Mouse (Mus musculus) liver, adult 2 months (tissue): ENCODE measurements around the gene Zfp385c. TPM values are rescaled to one million over a fixed set of nuclear protein-coding genes. Genes with fewer than 3 reads are reported as not detected.

ENCODE experiments used
- DNase-seq: peaks from one replicate; pipeline ENCODE4 v3.0.0-alpha.2; 2011; ENCODE audit warnings: low read depth, low spot score; ENCODE audit errors: extremely low read depth
- H3K27ac ChIP-seq: fragments of 200-500 bp; replicated peaks from 2 replicates; pipeline ENCODE4 v1.5.1; 2012; ENCODE audit warnings: low read depth, mild to moderate bottlenecking, control low read depth, inconsistent platforms, low read length; ENCODE audit not compliant: insufficient read depth
- H3K27me3 ChIP-seq: fragments of 200-500 bp; 2 replicates; pipeline ENCODE4 v1.6.1; 2012; ENCODE audit warnings: mild to moderate bottlenecking, moderate library complexity, low read length, inconsistent platforms; ENCODE audit not compliant: control insufficient read depth, insufficient read depth
- H3K36me3 ChIP-seq: fragments of 200-500 bp; 2 replicates; pipeline ENCODE4 v1.6.1; 2012; ENCODE audit warnings: low read length, inconsistent platforms; ENCODE audit not compliant: control insufficient read depth, insufficient read depth
- H3K4me1 ChIP-seq: fragments of 200-500 bp; 2 replicates; pipeline ENCODE4 v1.6.1; 2011; ENCODE audit warnings: low read length; ENCODE audit not compliant: control insufficient read depth, insufficient read depth
- H3K4me3 ChIP-seq: fragments of 200-500 bp; 2 replicates; pipeline ENCODE4 v1.5.1; 2011; ENCODE audit warnings: low read depth, mild to moderate bottlenecking, control low read depth, low read length, moderate library complexity; ENCODE audit not compliant: insufficient read depth
- H3K79me2 ChIP-seq: fragments of 200-500 bp; 2 replicates; pipeline ENCODE4 v1.6.1; 2012; ENCODE audit warnings: inconsistent platforms, mild to moderate bottlenecking, low read length, moderate library complexity; ENCODE audit not compliant: control insufficient read depth, insufficient read depth
- H3K9ac ChIP-seq: fragments of 200-500 bp; 2 replicates; pipeline ENCODE4 v1.6.1; 2012; ENCODE audit warnings: low read depth, mild to moderate bottlenecking, control low read depth, inconsistent platforms, low read length
- CTCF ChIP-seq: fragments of 200-500 bp; IDR thresholded peaks from 2 replicates; pipeline ENCODE4 v1.5.1; 2011; ENCODE audit warnings: low read depth, low read length, control low read depth
- POLR2A ChIP-seq: fragments of 200-500 bp; IDR thresholded peaks from 2 replicates; pipeline ENCODE4 v1.6.1; 2011; ENCODE audit warnings: low read length, control low read depth; ENCODE audit not compliant: insufficient read depth; ENCODE audit errors: extremely low read depth
- WGBS: fragments of 180-500 bp; shearing (Covaris S2); methylation state at CpG from one replicate; pipeline ENCODE4 v1.1.7; 2018; 5-methylcytosine and 5-hydroxymethylcytosine counted together
- polyA plus RNA-seq: library from polyadenylated mRNA; depleted of rRNA; stranded (reverse); fragments of >200 nt; gene quantifications from 2 replicates; pipeline ENCODE4 v1.2.3, GENCODE M21; 2012; rRNA removed
- total RNA-seq: library from RNA; depleted of rRNA; stranded (reverse); fragments of >200 nt; gene quantifications from 2 replicates; pipeline ENCODE4 v1.2.3, GENCODE M21; 2014; rRNA removed

Gene Zfp385c
- total and polyA plus RNA-seq, 2 experiments: not detected

DNA sequence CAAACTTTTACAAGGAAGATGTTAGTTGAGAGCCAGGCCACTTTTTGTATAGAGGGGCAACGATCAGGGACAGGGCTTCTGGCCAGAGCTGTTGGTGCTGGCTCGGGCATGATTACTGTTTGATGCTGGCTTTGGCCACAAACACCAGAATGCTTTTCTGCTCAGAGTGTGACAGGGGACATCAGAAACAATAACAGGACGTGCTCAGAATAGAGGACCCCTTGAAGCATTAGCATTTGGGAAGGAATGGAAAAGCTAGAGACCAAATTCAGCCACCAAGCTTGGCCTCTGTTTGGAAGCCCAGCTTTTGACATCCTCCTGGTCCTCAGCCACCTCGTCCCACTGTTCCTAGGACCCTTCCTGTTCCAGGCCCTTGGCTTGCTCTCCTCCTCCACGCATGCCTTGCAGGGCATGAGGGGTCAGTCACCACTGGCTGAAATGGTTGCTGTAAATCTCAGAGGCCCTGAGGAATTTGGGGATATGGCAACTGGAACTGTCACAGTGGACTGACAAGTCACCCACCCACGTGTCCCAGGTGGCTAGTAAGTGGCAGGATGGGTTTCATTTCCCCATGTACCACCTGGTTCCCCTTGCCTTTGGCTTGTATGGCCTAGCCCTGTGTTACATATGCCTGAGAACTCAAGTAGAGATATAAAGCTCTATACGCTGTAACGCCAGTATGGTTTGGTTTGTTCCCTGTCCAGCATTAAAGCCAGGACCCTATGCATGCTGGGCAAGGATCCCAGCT is 114.2 kb downstream of the Zfp385c start:
- WGBS: 66% methylated on average over 8 of the region's 8 CpGs
- H3K9ac ChIP-seq: no peak overlapping the region

More for the DNA sequence above, 114.2 kb downstream of the Zfp385c start:
- TF ChIP-seq CTCF: no peak
- no peak for TF ChIP-seq POLR2A
- DNase-seq: no peak
- Histone ChIP-seq H3K4me3 (no peak overlapping the region), H3K36me3 (peaks cover 3% of the 10 kb centered on the region; the same call in 1 of the 2 replicates), H3K27ac (no peak overlapping the region), H3K27me3 (no peaks in the 10 kb centered on the region), H3K79me2 (no peaks in the 10 kb centered on the region), H3K4me1 (0 out of 2 replicates have a peak, but pooled peaks cover 3% of the 10 kb centered on the region)

Other genes starting within 250 kb of the Zfp385c start
- gene Klhl11, start 219.7 kb downstream of the Zfp385c start, total RNA-seq: 6.9 and 7.6 TPM in 2 replicates
- gene Klhl11, start 219.7 kb downstream of the Zfp385c start, polyA plus RNA-seq: 1.1 and 1.6 TPM in 2 replicates
- gene Acly, start 164.5 kb downstream of the Zfp385c start, total RNA-seq: 205 and 272 TPM in 2 replicates
- 118 and 124 TPM in 2 replicates for gene Acly, start 164.5 kb downstream of the Zfp385c start, polyA plus RNA-seq
- 0.28 and 0.40 TPM in 2 replicates for gene Ttc25, start 146.8 kb downstream of the Zfp385c start, total RNA-seq
- gene Ttc25, start 146.8 kb downstream of the Zfp385c start, polyA plus RNA-seq: 0.04 and 0.05 TPM in 2 replicates
- 10.1 and 11.6 TPM in 2 replicates for gene Cnp, start 117.6 kb downstream of the Zfp385c start, total RNA-seq
- 11.0 and 17.3 TPM in 2 replicates for gene Cnp, start 117.6 kb downstream of the Zfp385c start, polyA plus RNA-seq
- 13.7 and 16.0 TPM in 2 replicates for gene Nkiras2, start 73.2 kb downstream of the Zfp385c start, total RNA-seq
- gene Nkiras2, start 73.2 kb downstream of the Zfp385c start, polyA plus RNA-seq: 32.0 and 33.4 TPM in 2 replicates
- gene Dnajc7, start 72.3 kb downstream of the Zfp385c start, total RNA-seq: 40.9 and 44.7 TPM in 2 replicates
- 16.1 and 16.7 TPM in 2 replicates for gene Dnajc7, start 72.3 kb downstream of the Zfp385c start, polyA plus RNA-seq
- gene Dhx58, start 11.8 kb upstream of the Zfp385c start, total RNA-seq: 8.1 and 11.9 TPM in 2 replicates
- 9.2 and 16.3 TPM in 2 replicates for gene Dhx58, start 11.8 kb upstream of the Zfp385c start, polyA plus RNA-seq
- gene Kat2a, start 20.0 kb upstream of the Zfp385c start, total RNA-seq: 3.3 and 4.9 TPM in 2 replicates
- 16.1 and 18.9 TPM in 2 replicates for gene Kat2a, start 20.0 kb upstream of the Zfp385c start, polyA plus RNA-seq
- gene Hspb9, start 21.4 kb upstream of the Zfp385c start, total RNA-seq: not detected in 2 replicates
- gene Hspb9, start 21.4 kb upstream of the Zfp385c start, polyA plus RNA-seq: not detected in 2 replicates
- gene Rab5c, start 45.8 kb upstream of the Zfp385c start, total RNA-seq: 70.8 and 71.3 TPM in 2 replicates
- gene Rab5c, start 45.8 kb upstream of the Zfp385c start, polyA plus RNA-seq: 140 and 149 TPM in 2 replicates
- not detected in 2 replicates for gene Kcnh4, start 67.5 kb upstream of the Zfp385c start, total RNA-seq
- gene Kcnh4, start 67.5 kb upstream of the Zfp385c start, polyA plus RNA-seq: not detected in 2 replicates
- gene Hcrt, start 70.5 kb upstream of the Zfp385c start, total RNA-seq: not detected in 2 replicates
- gene Hcrt, start 70.5 kb upstream of the Zfp385c start, polyA plus RNA-seq: not detected in 2 replicates
- gene Ghdc, start 78.5 kb upstream of the Zfp385c start, total RNA-seq: 7.1 and 8.5 TPM in 2 replicates
- gene Ghdc, start 78.5 kb upstream of the Zfp385c start, polyA plus RNA-seq: 17.0 and 17.5 TPM in 2 replicates
- gene Stat5b, start 158.3 kb upstream of the Zfp385c start, total RNA-seq: 31.8 and 33.0 TPM in 2 replicates
- gene Stat5b, start 158.3 kb upstream of the Zfp385c start, polyA plus RNA-seq: 32.0 and 35.2 TPM in 2 replicates
- 6.9 and 7.8 TPM in 2 replicates for gene Stat5a, start 166.9 kb upstream of the Zfp385c start, total RNA-seq
- 15.0 and 18.0 TPM in 2 replicates for gene Stat5a, start 166.9 kb upstream of the Zfp385c start, polyA plus RNA-seq
- 58.5 and 76.4 TPM in 2 replicates for gene Stat3, start 247.1 kb upstream of the Zfp385c start, total RNA-seq
- 48.7 and 60.4 TPM in 2 replicates for gene Stat3, start 247.1 kb upstream of the Zfp385c start, polyA plus RNA-seq